8 mouse cellular contexts compared by ENCODE assay signal in genomic region chr5:148662281-148662741, GRCm38 (mm10).
A peak's percentile ranks its signal among the peaks of the same experiment; 100 is the strongest.
DNase-seq lines count a peak whose midpoint lies in the region; ATAC-seq and TF ChIP-seq lines count a peak whose summit lies in the region.

No protein-coding gene starts in this region.

- no peak overlapping the region for H3K4me3 ChIP-seq in intestine, embryonic 14.5 days (ENCODE audit: low read depth, low read length)
- no peak overlapping the region for H3K4me3 ChIP-seq in intestine, postnatal 0 days (ENCODE audit: low read depth, low read length)
- no peak overlapping the region for H3K4me3 ChIP-seq in forebrain, embryonic 16.5 days (replicated peaks; ENCODE audit: low read length)
- peak overlapping the region; percentile 33; the same call in 1 of the 2 replicates for H3K4me3 ChIP-seq in layer of hippocampus, adult 2 months

- WGBS in intestine, embryonic 14.5 days: 61% methylated on average over 15 of the region's 15 CpGs
- WGBS in intestine, postnatal 0 days: 60% methylated on average over 15 of the region's 15 CpGs
- WGBS in forebrain, embryonic 16.5 days: 63% methylated on average over 15 of the region's 15 CpGs

- H3K9ac ChIP-seq in intestine, embryonic 14.5 days (ENCODE audit: low read length): no peak overlapping the region
- no peak overlapping the region for H3K9ac ChIP-seq in intestine, postnatal 0 days (ENCODE audit: low read depth, low read length)
- H3K9ac ChIP-seq in forebrain, embryonic 16.5 days (replicated peaks; ENCODE audit: low read depth, low read length): no peak overlapping the region

- no peaks in the 10 kb centered on the region for H3K27me3 ChIP-seq in intestine, embryonic 14.5 days (replicated peaks; ENCODE audit: control insufficient read depth, insufficient read depth, low read length)
- no peaks in the 10 kb centered on the region for H3K27me3 ChIP-seq in intestine, postnatal 0 days (replicated peaks; ENCODE audit: control insufficient read depth, insufficient read depth, low read length)
- H3K27me3 ChIP-seq in forebrain, embryonic 16.5 days (replicated peaks; ENCODE audit: control insufficient read depth, insufficient read depth, low read length): no peaks in the 10 kb centered on the region

- no peak overlapping the region for H3K27ac ChIP-seq in intestine, embryonic 14.5 days (ENCODE audit: low read depth)
- no peak overlapping the region for H3K27ac ChIP-seq in intestine, postnatal 0 days (ENCODE audit: low read depth, low read length)
- H3K27ac ChIP-seq in forebrain, embryonic 16.5 days (ENCODE audit: low read length): no peak overlapping the region; the same call in 1 of the 2 replicates
- no peak overlapping the region for H3K27ac ChIP-seq in layer of hippocampus, adult 2 months

- TF ChIP-seq CTCF in intestine, postnatal 0 days (IDR thresholded peaks at IDR 0.05; ENCODE audit: low read depth): no peak
- TF ChIP-seq CTCF in layer of hippocampus, adult 2 months (conservative IDR thresholded peaks at IDR 0.05): no peak

- H3K4me1 ChIP-seq in intestine, embryonic 14.5 days (replicated peaks; ENCODE audit: control insufficient read depth, insufficient read depth, low read length): no peaks in the 10 kb centered on the region
- no peaks in the 10 kb centered on the region for H3K4me1 ChIP-seq in intestine, postnatal 0 days (replicated peaks; ENCODE audit: control insufficient read depth, insufficient read depth, low read length)
- H3K4me1 ChIP-seq in forebrain, embryonic 16.5 days (replicated peaks; ENCODE audit: control insufficient read depth, insufficient read depth, low read length): no peaks in the 10 kb centered on the region

- no peak for DNase-seq in intestine, embryonic 14.5 days (ENCODE audit: low spot score)
- DNase-seq in layer of hippocampus, adult 2 months (ENCODE audit: low spot score in 2 of 2): peak; percentile 23 to 30
- peak; percentile 47 to 50 for DNase-seq in right cerebral cortex, adult 2 months (ENCODE audit: low spot score in 2 of 2)
- DNase-seq in thymus, postnatal 36 days: no peak
- no peak for DNase-seq in MN1 (ENCODE audit: low spot score)

- no peaks in the 10 kb centered on the region for H3K36me3 ChIP-seq in intestine, embryonic 14.5 days (ENCODE audit: control insufficient read depth, insufficient read depth, low read length)
- H3K36me3 ChIP-seq in intestine, postnatal 0 days (ENCODE audit: control insufficient read depth, insufficient read depth): no peaks in the 10 kb centered on the region
- no peaks in the 10 kb centered on the region for H3K36me3 ChIP-seq in forebrain, embryonic 16.5 days (ENCODE audit: control insufficient read depth, insufficient read depth)

- no peak for ATAC-seq in intestine, embryonic 14.5 days (replicated peaks; ENCODE audit: low FRiP score, low TSS enrichment, low read depth)
- no peak for ATAC-seq in intestine, postnatal 0 days
- ATAC-seq in forebrain, embryonic 16.5 days: peak; percentile 70
- ATAC-seq in megakaryocyte progenitor cell, adult 5-6 weeks (replicated peaks; ENCODE audit: poor library complexity): no peak

- peak overlapping the region; percentile 20 for H3K4me2 ChIP-seq in intestine, embryonic 14.5 days (ENCODE audit: low read length)
- no peak overlapping the region for H3K4me2 ChIP-seq in intestine, postnatal 0 days (replicated peaks; ENCODE audit: low read depth)
- H3K4me2 ChIP-seq in forebrain, embryonic 16.5 days (ENCODE audit: low read length): peak overlapping the region; percentile 31; the same call in 1 of the 2 replicates

- peaks cover 5% of the 10 kb centered on the region; the same call in 1 of the 2 replicates for H3K9me3 ChIP-seq in intestine, embryonic 14.5 days (ENCODE audit: control insufficient read depth, low read length)
- H3K9me3 ChIP-seq in intestine, postnatal 0 days (ENCODE audit: control insufficient read depth): no peaks in the 10 kb centered on the region
- H3K9me3 ChIP-seq in forebrain, embryonic 16.5 days (ENCODE audit: control insufficient read depth, low read length): peaks cover 4% of the 10 kb centered on the region

Comparison
In these comparisons a context has a peak if more than half of its experiments do, and no peak if none do; other contexts are left out.
1. DNase-seq: peak in layer of hippocampus, adult 2 months (2 of 2) and right cerebral cortex, adult 2 months (2 of 2); none in intestine, embryonic 14.5 days (single experiment), thymus, postnatal 36 days (0 of 2) and MN1 (single experiment).